Comparison of ENCODE assay signal across 33 mouse cellular contexts in genomic region chr16:38279794-38280193, GRCm38 (mm10). TPM values are rescaled to one million over a fixed set of nuclear protein-coding genes. Genes with fewer than 3 reads are reported as not detected.
DNase-seq lines count a peak whose midpoint lies in the region; ATAC-seq and TF ChIP-seq lines count a peak whose summit lies in the region.
"Had no signal": no experiment of that assay in that cellular context is flagged by ENCODE, and none has a peak within 500 bp of the region (broad histone marks: within the 10 kb centered on the region; RNA-seq: fewer than 3 reads in every experiment).

No protein-coding gene starts in this region.

- TF ChIP-seq CTCF in liver, adult 2 months (IDR thresholded peaks at IDR 0.05; ENCODE audit: low read depth, low read length) = no peak
- TF ChIP-seq CTCF in liver, postnatal 0 days (IDR thresholded peaks at IDR 0.05; ENCODE audit: low read depth) = no peak

- no peaks in the 10 kb centered on the region for H3K36me3 ChIP-seq in forebrain, embryonic 11.5 days (ENCODE audit: control insufficient read depth, insufficient read depth, low read length)
- H3K36me3 ChIP-seq in forebrain, embryonic 16.5 days (ENCODE audit: control insufficient read depth, insufficient read depth) = no peaks in the 10 kb centered on the region
- H3K36me3 ChIP-seq in liver, adult 2 months (ENCODE audit: control insufficient read depth, insufficient read depth, low read length) = peaks cover 2% of the 10 kb centered on the region; the same call in 1 of the 2 replicates
- no peaks in the 10 kb centered on the region; the same call in 1 of the 2 replicates for H3K36me3 ChIP-seq in liver, postnatal 0 days (replicated peaks; ENCODE audit: insufficient read depth, low read length)
- no peaks in the 10 kb centered on the region for H3K36me3 ChIP-seq in neural tube, embryonic 15.5 days
- H3K36me3 ChIP-seq: embryonic facial prominence, embryonic 10.5 days; embryonic facial prominence, embryonic 13.5 days; heart, embryonic 10.5 days; heart, embryonic 13.5 days had no signal

- no peak overlapping the region for H3K27ac ChIP-seq in forebrain, embryonic 11.5 days (ENCODE audit: low read depth, low read length)
- H3K27ac ChIP-seq in forebrain, embryonic 16.5 days (ENCODE audit: low read length) = no peak overlapping the region
- H3K27ac ChIP-seq in liver, adult 2 months (replicated peaks; ENCODE audit: insufficient read depth, low read depth, low read length) = peak overlapping the region; percentile 99
- peak overlapping the region; percentile 93 for H3K27ac ChIP-seq in liver, postnatal 0 days (ENCODE audit: low read depth)
- no peak overlapping the region for H3K27ac ChIP-seq in neural tube, embryonic 15.5 days (replicated peaks)
- H3K27ac ChIP-seq: embryonic facial prominence, embryonic 10.5 days; embryonic facial prominence, embryonic 13.5 days; forebrain, embryonic 13.5 days; heart, adult 2 months; heart, embryonic 10.5 days; heart, embryonic 13.5 days; hindbrain, embryonic 14.5 days; hindbrain, postnatal 0 days had no signal

- H3K9me3 ChIP-seq in forebrain, embryonic 11.5 days (ENCODE audit: control insufficient read depth, low read length) = no peaks in the 10 kb centered on the region
- no peaks in the 10 kb centered on the region for H3K9me3 ChIP-seq in forebrain, embryonic 16.5 days (ENCODE audit: control insufficient read depth, low read length)
- no peaks in the 10 kb centered on the region for H3K9me3 ChIP-seq in liver, postnatal 0 days (ENCODE audit: low read length)
- H3K9me3 ChIP-seq in neural tube, embryonic 15.5 days (replicated peaks) = no peaks in the 10 kb centered on the region
- H3K9me3 ChIP-seq: embryonic facial prominence, embryonic 10.5 days; embryonic facial prominence, embryonic 13.5 days; forebrain, embryonic 13.5 days; heart, embryonic 10.5 days; heart, embryonic 13.5 days had no signal

- H3K4me1 ChIP-seq in forebrain, embryonic 11.5 days (replicated peaks; ENCODE audit: control insufficient read depth, insufficient read depth, low read length) = no peaks in the 10 kb centered on the region
- no peaks in the 10 kb centered on the region for H3K4me1 ChIP-seq in forebrain, embryonic 16.5 days (replicated peaks; ENCODE audit: control insufficient read depth, insufficient read depth, low read length)
- peaks cover 33% of the 10 kb centered on the region for H3K4me1 ChIP-seq in liver, adult 2 months (ENCODE audit: control insufficient read depth, insufficient read depth, low read length)
- 0 out of 2 replicates have a peak, but pooled peaks cover 3% of the 10 kb centered on the region for H3K4me1 ChIP-seq in liver, postnatal 0 days (ENCODE audit: insufficient read depth)
- H3K4me1 ChIP-seq in neural tube, embryonic 15.5 days = peaks cover 4% of the 10 kb centered on the region; the same call in 1 of the 2 replicates
- H3K4me1 ChIP-seq: embryonic facial prominence, embryonic 13.5 days; heart, embryonic 13.5 days had no signal

- H3K4me3 ChIP-seq in forebrain, embryonic 11.5 days (ENCODE audit: low read depth, low read length) = no peak overlapping the region
- H3K4me3 ChIP-seq in forebrain, embryonic 16.5 days (replicated peaks; ENCODE audit: low read length) = no peak overlapping the region
- no peak overlapping the region for H3K4me3 ChIP-seq in liver, adult 2 months (ENCODE audit: insufficient read depth, low read depth, low read length)
- no peak overlapping the region for H3K4me3 ChIP-seq in liver, postnatal 0 days (ENCODE audit: low read depth, low read length)
- H3K4me3 ChIP-seq in neural tube, embryonic 15.5 days (replicated peaks) = no peak overlapping the region
- H3K4me3 ChIP-seq: embryonic facial prominence, embryonic 10.5 days; embryonic facial prominence, embryonic 13.5 days; erythroblast, embryonic 14.5 days; forebrain, embryonic 13.5 days; heart, adult 2 months; heart, embryonic 10.5 days; heart, embryonic 13.5 days had no signal

- TF ChIP-seq EP300 in liver, postnatal 0 days (IDR thresholded peaks at IDR 0.05; ENCODE audit: low read depth) = peak; percentile 88

- 93% methylated on average over 5 of the region's 5 CpGs for WGBS in forebrain, embryonic 11.5 days
- 91% methylated on average over 5 of the region's 5 CpGs for WGBS in forebrain, embryonic 16.5 days
- WGBS in liver, adult 2 months = 25% methylated on average over 5 of the region's 5 CpGs
- WGBS in liver, postnatal 0 days (ENCODE audit: insufficient replicate concordance) = 57% methylated on average over 5 of the region's 5 CpGs
- WGBS in neural tube, embryonic 15.5 days = 91% methylated on average over 5 of the region's 5 CpGs

- no peak overlapping the region for H3K9ac ChIP-seq in forebrain, embryonic 11.5 days (ENCODE audit: low read length)
- H3K9ac ChIP-seq in forebrain, embryonic 16.5 days (replicated peaks; ENCODE audit: low read depth, low read length) = no peak overlapping the region
- peak overlapping the region; percentile 44; the same call in 1 of the 2 replicates for H3K9ac ChIP-seq in liver, adult 2 months (ENCODE audit: low read depth, low read length)
- H3K9ac ChIP-seq in liver, postnatal 0 days (replicated peaks) = no peak overlapping the region
- no peak overlapping the region for H3K9ac ChIP-seq in neural tube, embryonic 15.5 days (replicated peaks)
- H3K9ac ChIP-seq: embryonic facial prominence, embryonic 13.5 days; forebrain, embryonic 13.5 days; forebrain, postnatal 0 days; heart, embryonic 13.5 days; hindbrain, embryonic 14.5 days had no signal

- H3K27me3 ChIP-seq in forebrain, embryonic 11.5 days (ENCODE audit: control insufficient read depth, insufficient read depth, low read length) = no peaks in the 10 kb centered on the region
- no peaks in the 10 kb centered on the region for H3K27me3 ChIP-seq in forebrain, embryonic 16.5 days (replicated peaks; ENCODE audit: control insufficient read depth, insufficient read depth, low read length)
- H3K27me3 ChIP-seq in liver, adult 2 months (ENCODE audit: control insufficient read depth, insufficient read depth, low read length) = no peaks in the 10 kb centered on the region
- no peaks in the 10 kb centered on the region for H3K27me3 ChIP-seq in liver, postnatal 0 days (ENCODE audit: insufficient read depth, low read length)
- no peaks in the 10 kb centered on the region for H3K27me3 ChIP-seq in neural tube, embryonic 15.5 days (replicated peaks)
- H3K27me3 ChIP-seq: embryonic facial prominence, embryonic 13.5 days; forebrain, embryonic 13.5 days; heart, embryonic 13.5 days had no signal

- no peak for TF ChIP-seq POLR2A in liver, adult 2 months (IDR thresholded peaks at IDR 0.05; ENCODE audit: extremely low read depth, insufficient read depth, low read length)

- H3K4me2 ChIP-seq in forebrain, embryonic 11.5 days (ENCODE audit: low read depth, low read length, severe bottlenecking) = no peak overlapping the region
- no peak overlapping the region for H3K4me2 ChIP-seq in forebrain, embryonic 16.5 days (ENCODE audit: low read length)
- no peak overlapping the region for H3K4me2 ChIP-seq in liver, postnatal 0 days (ENCODE audit: low read depth, low read length)
- H3K4me2 ChIP-seq in neural tube, embryonic 15.5 days = no peak overlapping the region
- H3K4me2 ChIP-seq: embryonic facial prominence, embryonic 13.5 days; forebrain, embryonic 13.5 days; heart, embryonic 13.5 days; hindbrain, embryonic 14.5 days had no signal

- peak; percentile 21 for DNase-seq in forebrain, embryonic 11.5 days (ENCODE audit: low spot score)
- DNase-seq in liver, adult 2 months (ENCODE audit: extremely low read depth, low read depth, low spot score) = peak; percentile 97
- DNase-seq in liver = no peak
- peak; percentile 27 for DNase-seq in adipocyte (ENCODE audit: low spot score)
- DNase-seq in liver, postnatal 0 days = peak; percentile 51
- DNase-seq in adrenal gland, adult 8-10 months = no peak
- DNase-seq: adrenal gland, postnatal 14 days; cerebellum, adult 11 months; cerebellum, adult 2 months; cerebellum, adult 9-11 months; cerebellum, postnatal 36 days; embryo, embryonic 11 days; forebrain, postnatal 0 days; gastrocnemius, postnatal 25 days; heart, adult 2 months; heart, postnatal 14 days; heart, postnatal 4 days had no signal

- peaks cover 24% of the 10 kb centered on the region; the same call in 1 of the 2 replicates for H3K79me2 ChIP-seq in liver, adult 2 months (ENCODE audit: control insufficient read depth, insufficient read depth, low read length)

- ATAC-seq in forebrain, embryonic 11.5 days (replicated peaks; ENCODE audit: low FRiP score) = no peak
- ATAC-seq in forebrain, embryonic 16.5 days = no peak
- peak; percentile 80 for ATAC-seq in liver, postnatal 0 days
- ATAC-seq in neural tube, embryonic 15.5 days (ENCODE audit: low FRiP score) = no peak
- ATAC-seq: activated CD4-positive, CD25-positive, alpha-beta regulatory T cell, adult 4 months; forebrain, embryonic 13.5 days; forebrain, postnatal 0 days; hindbrain, postnatal 0 days had no signal

RNA-seq across cellular contexts. Expression of gene Nr1i2, which starts 14.8 kb away (rescaled TPM):
- not detected in 2 replicates for polyA plus RNA-seq in forebrain, embryonic 11.5 days (2014; fragmentation: Nextera tagmentation; extraction: Ambion mirVana)
- not detected in 2 replicates for polyA plus RNA-seq in forebrain, embryonic 16.5 days (2015; fragmentation: Nextera tagmentation; extraction: Ambion mirVana)
- total RNA-seq in liver, adult 2 months (2014; rRNA removed) = 72.3 TPM in 2 replicates
- 45.8 and 53.6 TPM in 2 replicates for polyA plus RNA-seq in liver, adult 2 months (2012; rRNA removed)
- 13.8 and 14.6 TPM in 2 replicates for polyA plus RNA-seq in liver, postnatal 0 days (2015; fragmentation: Nextera tagmentation; extraction: Ambion mirVana)
- polyA plus RNA-seq in neural tube, embryonic 15.5 days (2015; fragmentation: Nextera tagmentation; extraction: Ambion mirVana) = 0.63 TPM in 1 of 2 replicates, not detected in the other
- total RNA-seq in adrenal gland, adult 8-10 months (2022) = under 1 TPM in 1 of 4 experiments, not detected in 3; 0.11 TPM
- total RNA-seq: adrenal gland, adult 18-20 months; forebrain, postnatal 0 days; gastrocnemius, adult 8-10 months; gastrocnemius, postnatal 25 days; heart, adult 2 months; heart, postnatal 14 days; heart, postnatal 4 days; hindbrain, postnatal 0 days had no signal
- polyA plus RNA-seq: activated CD4-positive, CD25-positive, alpha-beta regulatory T cell, adult 4 months; cerebellum, adult 2 months; cortical plate, adult 2 months; embryonic facial prominence, embryonic 10.5 days; embryonic facial prominence, embryonic 13.5 days; erythroblast, embryonic 14.5 days; forebrain, embryonic 13.5 days; forebrain, postnatal 0 days; frontal cortex, adult 2 months; heart, adult 2 months; heart, embryonic 13.5 days; hindbrain, embryonic 11.5 days; hindbrain, embryonic 14.5 days had no signal

Comparison
In these comparisons a context has a peak if more than half of its experiments do, and no peak if none do; other contexts are left out.
1. DNase-seq: peak in forebrain, embryonic 11.5 days (single experiment), liver, adult 2 months (single experiment), adipocyte (single experiment) and liver, postnatal 0 days (single experiment); none in liver (single experiment) and adrenal gland, adult 8-10 months (single experiment).
2. H3K27ac ChIP-seq: peak in liver, adult 2 months (single experiment) and liver, postnatal 0 days (single experiment); none in forebrain, embryonic 11.5 days (single experiment), forebrain, embryonic 16.5 days (single experiment) and neural tube, embryonic 15.5 days (single experiment).